Mouse (Mus musculus) embryonic fibroblast, embryonic 13.5 days (primary cell): ENCODE results near the gene Cfap97d1. TPM values are rescaled to one million over a fixed set of nuclear protein-coding genes. Genes with fewer than 3 reads are reported as not detected.

Experiments
- H3K27ac ChIP-seq: 2 replicates; pipeline ENCODE4 v1.5.1; 2012; ENCODE audit warnings: low read length, control low read depth, inconsistent platforms; ENCODE audit not compliant: insufficient read depth
- H3K4me1 ChIP-seq: 2 replicates; pipeline ENCODE4 v1.6.1; 2011; ENCODE audit warnings: low read length; ENCODE audit not compliant: control insufficient read depth, insufficient read depth
- H3K4me3 ChIP-seq: 2 replicates; pipeline ENCODE4 v1.5.1; 2011; ENCODE audit warnings: mild to moderate bottlenecking, control low read depth, low read length; ENCODE audit not compliant: insufficient read depth
- CTCF ChIP-seq: IDR thresholded peaks from 2 replicates; pipeline ENCODE4 v1.5.1; 2011; ENCODE audit warnings: mild to moderate bottlenecking, control low read depth, low read length, moderate library complexity, borderline replicate concordance; ENCODE audit not compliant: insufficient read depth
- POLR2A ChIP-seq: IDR thresholded peaks from 2 replicates; pipeline ENCODE4 v1.6.1; 2011; ENCODE audit warnings: low read depth, mild to moderate bottlenecking, control low read depth, low read length, moderate library complexity
- polyA plus RNA-seq: library from polyadenylated mRNA; stranded (reverse); fragments of >200 nt; gene quantifications from 2 replicates; pipeline ENCODE4 v1.2.4, GENCODE M21; 2011; ENCODE audit warnings: low read depth; ENCODE audit not compliant: missing spikeins, insufficient read length

Cfap97d1 gene
- polyA plus RNA-seq, 1 experiment: not detected

DNA sequence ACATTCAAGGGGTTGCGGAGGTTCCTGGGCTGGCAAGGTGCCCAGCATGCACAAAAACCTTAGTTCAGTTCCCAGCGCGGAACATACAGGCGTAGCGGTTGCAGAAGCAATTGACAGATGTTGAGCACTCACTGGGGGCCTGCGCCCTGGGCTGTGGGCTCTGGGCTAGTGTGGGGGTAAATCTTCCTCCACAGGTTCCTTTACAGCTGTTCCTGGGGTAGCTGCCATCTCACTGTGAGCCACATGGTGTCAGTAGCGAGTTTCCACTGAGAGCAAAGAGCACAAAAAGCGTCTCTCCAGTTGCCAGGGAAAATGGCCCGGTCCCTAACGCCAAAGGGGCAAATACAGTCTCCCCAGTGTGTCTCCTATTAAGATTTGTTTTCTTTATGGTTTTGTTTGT lies 1.9 kb downstream of the Cfap97d1 start:
- Histone ChIP-seq H3K4me1 (peaks cover 7% of the 10 kb centered on the region), H3K27ac (no peak overlapping the region), H3K4me3 (no peak overlapping the region)
- TF ChIP-seq CTCF: peak; percentile 93
- TF ChIP-seq POLR2A: no peak

DNA sequence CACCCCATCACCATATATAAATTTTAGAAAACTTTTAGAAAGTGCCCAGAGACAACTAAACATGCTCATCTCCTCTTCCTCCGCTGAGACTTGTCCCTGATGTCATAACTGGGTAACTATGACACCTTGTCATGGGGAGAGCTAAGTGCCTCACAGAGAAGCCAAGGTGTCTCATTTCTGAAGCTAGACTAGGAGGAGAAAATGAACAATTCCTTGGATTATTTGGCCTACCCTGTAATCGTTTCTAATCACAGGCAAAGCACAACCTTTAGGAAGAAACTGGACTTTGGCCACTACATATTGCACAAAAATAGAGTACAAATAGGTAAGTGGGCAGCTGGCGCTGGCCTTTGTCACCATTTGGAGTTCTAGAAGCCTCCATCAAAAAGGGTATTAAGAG lies 2.8 kb downstream of the Cfap97d1 start, which contains the start of gene Dusp3:
TSS of gene Dusp3 (minus strand) at position 101 of the 400 bp plus-strand sequence.
- no peak within 1 kb of the TSS for H3K27ac ChIP-seq
- H3K4me3 ChIP-seq: no peak within 1 kb of the TSS
- H3K4me1 ChIP-seq: peaks cover 7% of the 10 kb centered on the region
- TF ChIP-seq CTCF: no peak
- TF ChIP-seq POLR2A: no peak

DNA sequence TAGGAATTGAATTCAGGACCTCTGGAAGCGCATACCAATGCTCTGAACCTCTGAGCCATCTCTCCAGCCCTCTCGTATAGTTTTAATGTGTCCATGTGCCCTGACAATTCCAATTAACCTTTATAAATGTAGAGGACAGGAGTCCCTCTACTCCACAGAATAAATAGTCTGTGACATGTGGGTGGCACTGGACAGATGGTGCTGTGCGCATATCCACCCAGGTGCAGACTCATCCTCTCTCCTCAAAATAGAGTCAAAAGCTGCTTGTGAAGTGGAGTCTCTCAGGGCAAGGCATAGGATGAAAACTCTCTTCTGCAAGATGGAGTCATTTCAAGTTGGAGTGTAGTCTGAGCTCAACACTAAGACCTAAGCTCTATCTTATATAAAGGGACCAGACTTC lies 6.2 kb downstream of the Cfap97d1 start:
- no peak for TF ChIP-seq POLR2A
- TF ChIP-seq CTCF: no peak
- Histone ChIP-seq H3K4me1 (no peaks in the 10 kb centered on the region), H3K27ac (no peak overlapping the region)

DNA sequence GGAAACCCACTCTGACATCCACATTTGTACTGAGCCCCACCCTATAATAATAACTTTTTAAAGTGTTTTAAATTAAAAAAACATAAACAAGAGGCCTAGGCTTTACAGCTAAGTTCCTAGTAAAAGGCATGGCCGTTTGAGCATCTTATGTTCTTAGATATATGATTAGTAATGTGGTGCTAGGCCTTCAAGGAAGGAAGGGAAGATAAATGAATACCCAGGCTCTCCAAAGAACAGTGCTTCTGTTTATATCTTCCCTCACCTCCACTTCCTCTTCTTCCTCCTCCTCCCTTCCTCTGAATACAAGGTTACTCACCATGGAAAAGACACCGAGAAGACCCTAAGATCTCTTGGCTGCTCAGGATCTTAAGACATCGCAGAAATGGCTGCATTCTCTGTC lies 7.7 kb downstream of the Cfap97d1 start:
- H3K4me3 ChIP-seq: no peak overlapping the region
- no peaks in the 10 kb centered on the region for H3K4me1 ChIP-seq
- no peak overlapping the region for H3K27ac ChIP-seq
- TF ChIP-seq POLR2A (no peak), CTCF (no peak)

More for the DNA sequence above, 6.2 kb downstream of the Cfap97d1 start:
- no peak overlapping the region for H3K4me3 ChIP-seq

DNA sequence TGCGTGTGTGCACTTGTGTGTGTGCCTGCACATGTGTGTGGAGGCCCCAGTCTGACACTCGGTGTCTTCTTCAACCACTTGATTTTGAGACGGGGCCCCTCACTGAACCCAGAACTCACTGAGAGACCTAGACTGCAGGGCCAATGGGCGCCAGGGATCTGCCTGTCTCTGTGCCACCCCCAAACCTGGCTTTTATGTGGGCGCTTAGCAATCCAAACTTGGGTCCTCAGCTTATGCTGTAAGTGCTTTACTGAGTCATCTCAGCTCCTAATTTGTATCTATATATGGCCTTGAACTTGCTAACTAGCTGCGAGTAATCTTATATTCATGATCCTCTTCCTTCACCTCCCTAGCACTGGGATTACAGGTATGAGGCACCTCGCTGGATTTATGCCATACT lies 8.3 kb downstream of the Cfap97d1 start:
- H3K4me3 ChIP-seq: no peak overlapping the region
- TF ChIP-seq POLR2A: no peak
- no peak for TF ChIP-seq CTCF

DNA sequence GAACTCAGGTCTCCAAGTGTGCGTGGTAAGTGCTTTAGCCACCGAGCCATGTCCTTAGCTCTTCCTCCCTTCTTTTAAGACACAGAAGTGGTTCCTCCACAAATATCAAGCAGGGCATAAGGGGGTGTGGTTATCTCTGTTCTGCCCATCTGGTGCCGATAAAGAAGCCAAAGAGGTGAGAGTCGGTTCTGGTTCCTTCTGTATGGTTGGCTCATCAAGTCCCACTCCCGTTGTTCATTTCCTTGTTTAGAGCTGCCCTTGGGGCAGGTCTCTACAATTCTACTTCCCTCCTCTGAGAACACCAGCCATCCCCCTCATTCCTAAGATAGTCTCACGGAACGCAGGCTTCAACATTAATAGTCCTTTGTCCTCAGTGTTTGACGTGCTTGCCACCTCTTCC lies 10.0 kb downstream of the Cfap97d1 start:
- no peak for TF ChIP-seq POLR2A
- TF ChIP-seq CTCF: no peak
- Histone ChIP-seq H3K4me1 (peaks cover 3% of the 10 kb centered on the region; the same call in 1 of the 2 replicates), H3K4me3 (no peak overlapping the region), H3K27ac (no peak overlapping the region)

More for the DNA sequence above, 8.3 kb downstream of the Cfap97d1 start:
- H3K27ac ChIP-seq: no peak overlapping the region
- no peaks in the 10 kb centered on the region for H3K4me1 ChIP-seq

DNA sequence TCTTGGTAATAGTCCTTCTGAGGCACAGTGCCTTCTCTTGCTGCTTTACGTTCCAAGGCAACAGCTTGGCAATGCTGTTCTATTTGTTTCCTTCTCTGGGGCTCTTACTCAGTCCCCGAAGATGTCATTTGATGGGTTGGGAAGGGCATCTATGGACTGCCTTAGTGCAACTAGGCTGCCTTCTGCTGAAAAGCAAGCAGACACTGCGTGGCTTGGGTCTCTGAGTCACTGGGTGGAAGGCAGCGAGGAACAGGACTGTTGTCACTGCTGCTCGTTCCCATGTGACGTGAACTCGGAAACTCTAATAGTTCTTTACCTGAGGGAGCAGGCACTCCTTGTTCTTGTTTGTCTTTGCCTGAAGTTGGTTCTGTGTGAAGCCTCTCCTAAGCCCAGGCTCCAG lies 11.9 kb downstream of the Cfap97d1 start:
- no peak overlapping the region for H3K27ac ChIP-seq
- TF ChIP-seq POLR2A: no peak
- TF ChIP-seq CTCF: no peak
- H3K4me3 ChIP-seq: no peak overlapping the region

DNA sequence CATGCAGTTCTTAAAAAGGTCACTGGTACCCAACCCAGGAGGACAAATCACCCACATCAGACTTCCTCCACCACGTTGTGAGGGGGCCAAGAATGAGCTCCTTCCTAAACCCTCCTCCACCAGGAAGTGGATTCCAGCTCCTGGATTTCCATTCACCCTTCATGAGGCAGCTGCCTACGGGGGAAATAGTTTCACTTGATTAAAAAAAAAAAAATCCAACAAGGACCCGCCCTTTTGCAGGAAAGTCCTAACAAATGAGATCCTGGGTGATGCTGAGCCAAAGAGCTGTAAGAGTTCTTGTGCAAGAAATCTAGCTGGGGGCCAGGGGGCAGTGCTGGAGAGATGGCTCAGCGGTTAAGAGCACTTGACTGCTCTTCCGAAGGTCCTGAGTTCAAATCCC lies 14.2 kb downstream of the Cfap97d1 start:
- H3K27ac ChIP-seq: no peak overlapping the region
- peaks cover 3% of the 10 kb centered on the region; the same call in 1 of the 2 replicates for H3K4me1 ChIP-seq
- TF ChIP-seq CTCF: no peak
- TF ChIP-seq POLR2A: no peak
- H3K4me3 ChIP-seq: no peak overlapping the region

More for the DNA sequence above, 11.9 kb downstream of the Cfap97d1 start:
- peaks cover 3% of the 10 kb centered on the region; the same call in 1 of the 2 replicates for H3K4me1 ChIP-seq

DNA sequence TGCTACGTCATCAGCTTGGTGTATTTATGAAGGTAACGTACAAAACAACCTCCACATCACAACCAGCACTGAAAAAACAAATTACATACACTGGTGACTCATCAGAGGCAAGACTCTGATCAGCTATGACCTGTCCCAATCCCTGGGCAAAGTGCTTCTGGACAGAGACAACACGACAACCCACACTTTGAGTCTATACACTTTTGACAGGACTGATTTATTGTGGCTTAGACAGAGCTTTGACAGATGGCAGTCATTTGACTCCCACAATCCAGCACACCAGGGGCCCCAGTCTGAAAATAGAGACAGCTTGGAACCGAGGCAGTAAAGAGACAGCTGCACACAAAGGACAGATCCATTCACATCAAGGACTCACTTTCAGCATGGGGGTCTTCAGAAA lies 15.4 kb downstream of the Cfap97d1 start:
- no peak overlapping the region for H3K27ac ChIP-seq
- peaks cover 3% of the 10 kb centered on the region; the same call in 1 of the 2 replicates for H3K4me1 ChIP-seq
- TF ChIP-seq CTCF: no peak
- TF ChIP-seq POLR2A: no peak
- H3K4me3 ChIP-seq: no peak overlapping the region

DNA sequence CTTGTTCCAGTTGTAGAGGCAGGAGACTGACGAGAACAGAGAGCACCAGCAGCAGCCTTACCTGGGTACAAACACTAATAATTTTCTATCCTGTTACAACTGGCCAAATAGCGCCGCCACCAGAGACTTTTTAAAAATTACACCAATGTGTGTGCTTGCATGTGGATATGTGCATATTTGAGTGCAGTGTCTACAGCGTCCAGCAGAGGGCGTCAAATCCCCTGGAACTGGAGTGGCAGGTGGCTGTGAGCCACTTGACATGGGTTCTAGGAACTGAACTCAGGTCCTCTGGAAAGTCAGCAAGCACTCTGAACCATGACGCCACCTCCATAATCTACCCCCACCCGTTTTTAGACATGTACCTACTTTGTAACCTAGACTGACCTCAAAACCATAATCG lies 20.2 kb downstream of the Cfap97d1 start:
- Histone ChIP-seq H3K4me3 (no peak overlapping the region), H3K27ac (no peak overlapping the region), H3K4me1 (no peaks in the 10 kb centered on the region)
- TF ChIP-seq POLR2A (no peak), CTCF (peak; percentile 13; the same call in 1 of the 2 replicates)
